Mouse (Mus musculus): ENCODE measurements around the gene Dnah8. TPM values are rescaled to one million over a fixed set of nuclear protein-coding genes. Genes with fewer than 3 reads are reported as not detected.
A peak's percentile ranks its signal among the peaks of the same experiment; 100 is the strongest.

The Dnah8 gene
- polyA plus RNA-seq, 1 experiment: 0.50 TPM

DNA sequence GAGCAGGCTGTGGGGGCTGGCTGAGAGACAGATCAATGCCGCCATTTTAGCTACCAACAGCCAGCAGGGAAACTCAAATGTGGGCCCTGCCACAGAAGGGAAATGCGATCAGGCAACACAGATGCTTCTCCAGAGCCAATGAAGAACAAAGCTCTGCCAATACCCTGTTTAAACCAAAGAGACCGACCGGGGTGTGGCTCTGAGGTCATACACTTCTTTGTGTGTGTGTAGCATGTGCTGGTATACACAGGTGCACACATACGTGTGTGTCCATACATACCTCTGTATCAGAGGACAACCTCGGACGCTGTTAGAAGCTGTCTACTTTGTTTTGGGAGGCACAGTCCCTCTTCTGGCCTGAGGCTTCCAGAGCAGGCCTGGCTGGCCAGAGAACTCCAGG, 16.8 kb upstream of the Dnah8 start:
- Histone ChIP-seq H3K4me3 (ENCODE audit: insufficient read depth, low read length) (no peak overlapping the region), H3K4me1 (ENCODE audit: control insufficient read depth, insufficient read depth, low read length) (peaks cover 9% of the 10 kb centered on the region), H3K27ac (ENCODE audit: insufficient read depth, low read length) (no peak overlapping the region)
- TF ChIP-seq POLR2A (IDR thresholded peaks at IDR 0.05; ENCODE audit: extremely low read depth, insufficient read depth, low read length) (no peak), CTCF (IDR thresholded peaks at IDR 0.05; ENCODE audit: extremely low read depth, insufficient read depth, low read length) (no peak)

DNA sequence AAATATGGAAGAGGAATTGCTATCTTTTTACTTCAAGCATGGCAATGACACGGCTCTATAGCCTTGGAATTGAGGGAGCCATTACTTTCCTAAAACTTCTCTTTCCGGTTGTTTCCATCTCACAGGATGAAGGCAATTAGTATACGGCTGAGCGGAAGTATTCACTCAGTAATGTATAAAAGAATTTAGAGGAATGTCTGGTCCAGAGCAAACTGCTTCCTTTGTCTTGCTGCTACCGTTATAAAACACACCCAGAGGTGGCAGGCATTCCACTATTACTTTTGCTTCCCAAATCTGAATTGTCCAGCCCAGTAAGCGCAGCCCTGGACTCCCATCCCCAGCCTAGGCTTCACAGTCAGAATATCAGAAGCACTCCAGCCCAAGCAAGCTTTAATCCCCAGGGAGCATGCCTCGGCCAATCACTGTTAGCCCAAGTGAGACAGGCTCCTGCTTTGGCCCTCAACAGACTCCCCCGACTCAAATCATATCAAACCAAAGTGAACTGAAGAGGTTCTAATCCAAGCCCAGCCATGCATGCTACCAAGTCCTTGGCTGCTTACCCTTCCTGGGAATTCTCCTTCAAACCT, 16.2 kb upstream of the Dnah8 start:
- no peak for TF ChIP-seq POLR2A (IDR thresholded peaks at IDR 0.05; ENCODE audit: extremely low read depth, insufficient read depth, low read length)
- no peak for TF ChIP-seq CTCF (IDR thresholded peaks at IDR 0.05; ENCODE audit: extremely low read depth, insufficient read depth, low read length)
- Histone ChIP-seq H3K27ac (ENCODE audit: insufficient read depth, low read length) (no peak overlapping the region), H3K4me3 (ENCODE audit: insufficient read depth, low read length) (no peak overlapping the region), H3K4me1 (ENCODE audit: control insufficient read depth, insufficient read depth, low read length) (peaks cover 9% of the 10 kb centered on the region)

DNA sequence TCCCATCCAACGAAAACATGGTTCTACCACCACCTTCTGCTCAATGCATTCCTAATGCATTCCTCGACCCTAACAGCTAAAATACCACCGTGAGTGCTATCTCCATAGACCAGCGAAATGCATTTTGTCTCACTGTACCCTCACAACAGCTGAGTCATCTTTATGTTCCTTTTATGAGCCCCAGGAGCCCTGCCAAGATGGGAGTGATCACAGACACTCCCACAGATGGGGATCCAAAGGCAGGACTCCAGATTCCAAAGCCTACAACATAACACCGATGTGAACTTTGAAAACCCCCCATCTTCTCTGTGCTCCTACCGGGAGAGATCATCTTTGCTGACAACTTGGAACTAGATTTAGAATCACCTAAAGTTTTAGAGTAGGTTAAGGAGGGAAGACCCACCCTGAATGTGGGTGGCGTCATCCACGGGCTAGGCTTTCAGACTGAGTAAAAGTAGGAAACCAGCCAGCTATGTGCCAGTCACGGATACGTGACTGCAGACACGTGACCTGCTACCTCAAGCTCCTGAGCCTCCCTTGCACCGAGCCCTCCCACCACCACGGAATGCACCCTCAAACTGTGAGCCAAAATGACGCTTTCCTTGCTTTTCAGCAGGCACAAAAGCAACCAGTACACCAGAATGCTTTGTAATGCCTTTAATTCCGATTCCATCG, 14.7 kb upstream of the Dnah8 start:
- Histone ChIP-seq H3K4me1 (ENCODE audit: control insufficient read depth, insufficient read depth, low read length) (peaks cover 9% of the 10 kb centered on the region), H3K4me3 (ENCODE audit: insufficient read depth, low read length) (no peak overlapping the region), H3K27ac (ENCODE audit: insufficient read depth, low read length) (no peak overlapping the region)
- TF ChIP-seq POLR2A (IDR thresholded peaks at IDR 0.05; ENCODE audit: extremely low read depth, insufficient read depth, low read length) (no peak), CTCF (IDR thresholded peaks at IDR 0.05; ENCODE audit: extremely low read depth, insufficient read depth, low read length) (no peak)

DNA sequence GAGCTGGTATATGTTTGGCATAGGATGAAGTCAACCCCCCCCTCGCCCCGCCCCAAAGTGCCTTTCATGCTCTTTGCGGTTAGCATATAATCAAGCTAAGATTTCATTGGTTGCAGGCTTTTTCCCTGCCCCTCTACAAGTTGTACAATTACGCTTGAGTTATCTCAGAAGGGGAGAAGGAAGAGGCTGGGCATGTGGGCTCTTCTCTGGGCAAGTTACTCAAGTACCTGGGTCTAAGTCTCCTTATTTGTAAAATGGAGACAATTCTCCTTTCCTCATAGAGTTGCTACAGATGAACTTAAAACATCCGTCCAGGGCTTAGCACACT, 14.2 kb upstream of the Dnah8 start:
- no peak for TF ChIP-seq POLR2A (IDR thresholded peaks at IDR 0.05; ENCODE audit: extremely low read depth, insufficient read depth, low read length)
- TF ChIP-seq CTCF (IDR thresholded peaks at IDR 0.05; ENCODE audit: extremely low read depth, insufficient read depth, low read length): no peak
- Histone ChIP-seq H3K4me3 (ENCODE audit: insufficient read depth, low read length) (no peak overlapping the region), H3K27ac (ENCODE audit: insufficient read depth, low read length) (no peak overlapping the region), H3K4me1 (ENCODE audit: control insufficient read depth, insufficient read depth, low read length) (peaks cover 9% of the 10 kb centered on the region)

DNA sequence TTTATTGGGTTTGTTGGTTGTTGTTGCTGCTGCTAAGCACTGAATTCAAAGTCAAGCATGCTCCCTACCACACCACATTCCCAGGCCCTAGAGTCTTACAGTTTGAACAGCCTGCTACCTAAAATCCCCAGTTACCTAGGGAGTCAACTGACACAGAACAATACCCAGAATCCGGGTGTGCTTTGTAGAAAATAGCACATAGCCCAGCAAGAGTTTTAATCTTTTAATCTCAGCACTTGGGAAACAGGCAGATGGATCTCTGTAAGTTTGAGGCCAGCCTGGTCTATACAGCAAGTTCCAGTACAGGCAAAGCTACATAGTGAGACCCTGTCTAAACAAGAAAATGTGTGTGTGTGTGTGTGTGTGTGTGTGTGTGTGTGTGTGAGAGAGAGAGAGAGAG, 13.4 kb upstream of the Dnah8 start:
- peaks cover 9% of the 10 kb centered on the region for H3K4me1 ChIP-seq (ENCODE audit: control insufficient read depth, insufficient read depth, low read length)
- no peak overlapping the region for H3K4me3 ChIP-seq (ENCODE audit: insufficient read depth, low read length)
- H3K27ac ChIP-seq (ENCODE audit: insufficient read depth, low read length): no peak overlapping the region
- TF ChIP-seq POLR2A (IDR thresholded peaks at IDR 0.05; ENCODE audit: extremely low read depth, insufficient read depth, low read length) (no peak), CTCF (IDR thresholded peaks at IDR 0.05; ENCODE audit: extremely low read depth, insufficient read depth, low read length) (no peak)

DNA sequence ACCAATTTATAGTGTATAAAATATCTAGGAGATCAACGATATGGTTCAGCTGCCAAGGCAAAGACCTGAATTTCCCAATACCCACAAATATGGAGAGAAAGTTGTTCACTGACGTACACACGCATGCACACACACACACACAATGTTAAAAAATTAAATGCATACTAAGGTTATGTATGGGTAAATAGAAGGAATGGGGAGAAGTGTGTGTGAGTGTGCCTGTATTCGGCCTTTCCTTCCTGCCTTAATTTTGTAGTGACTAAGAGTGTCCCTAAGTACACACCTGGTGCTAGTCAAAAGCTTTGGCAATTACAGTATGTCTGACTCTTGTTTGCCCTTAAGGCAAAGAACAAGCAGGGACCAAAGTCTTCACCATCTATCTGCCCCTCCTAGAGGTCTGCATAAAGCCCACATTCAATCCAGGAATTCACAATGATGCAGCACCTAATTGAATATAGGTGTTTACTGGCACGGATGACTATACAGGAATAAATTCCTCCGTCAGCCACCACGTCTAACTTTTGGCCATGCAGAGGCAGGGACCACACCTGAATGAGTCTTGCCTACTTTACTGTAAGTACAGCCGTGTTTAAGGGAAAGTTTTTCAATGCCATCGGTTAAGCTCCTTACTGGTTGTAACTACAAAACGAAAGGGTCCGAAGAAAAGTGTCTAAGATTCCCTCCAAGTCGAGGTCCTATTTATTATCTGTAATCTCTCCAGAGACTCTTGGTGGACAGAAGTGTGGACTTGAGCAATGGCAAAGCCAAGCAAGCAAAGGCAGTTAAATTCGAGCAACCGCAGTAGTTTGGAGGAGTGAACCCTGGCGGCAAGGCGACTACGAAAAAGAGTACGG, 12.7 kb upstream of the Dnah8 start:
- Histone ChIP-seq H3K4me1 (ENCODE audit: control insufficient read depth, insufficient read depth, low read length) (peaks cover 9% of the 10 kb centered on the region), H3K4me3 (ENCODE audit: insufficient read depth, low read length) (peak overlapping the region; percentile 57), H3K27ac (ENCODE audit: insufficient read depth, low read length) (no peak overlapping the region)
- no peak for TF ChIP-seq POLR2A (IDR thresholded peaks at IDR 0.05; ENCODE audit: extremely low read depth, insufficient read depth, low read length)
- no peak for TF ChIP-seq CTCF (IDR thresholded peaks at IDR 0.05; ENCODE audit: extremely low read depth, insufficient read depth, low read length)

DNA sequence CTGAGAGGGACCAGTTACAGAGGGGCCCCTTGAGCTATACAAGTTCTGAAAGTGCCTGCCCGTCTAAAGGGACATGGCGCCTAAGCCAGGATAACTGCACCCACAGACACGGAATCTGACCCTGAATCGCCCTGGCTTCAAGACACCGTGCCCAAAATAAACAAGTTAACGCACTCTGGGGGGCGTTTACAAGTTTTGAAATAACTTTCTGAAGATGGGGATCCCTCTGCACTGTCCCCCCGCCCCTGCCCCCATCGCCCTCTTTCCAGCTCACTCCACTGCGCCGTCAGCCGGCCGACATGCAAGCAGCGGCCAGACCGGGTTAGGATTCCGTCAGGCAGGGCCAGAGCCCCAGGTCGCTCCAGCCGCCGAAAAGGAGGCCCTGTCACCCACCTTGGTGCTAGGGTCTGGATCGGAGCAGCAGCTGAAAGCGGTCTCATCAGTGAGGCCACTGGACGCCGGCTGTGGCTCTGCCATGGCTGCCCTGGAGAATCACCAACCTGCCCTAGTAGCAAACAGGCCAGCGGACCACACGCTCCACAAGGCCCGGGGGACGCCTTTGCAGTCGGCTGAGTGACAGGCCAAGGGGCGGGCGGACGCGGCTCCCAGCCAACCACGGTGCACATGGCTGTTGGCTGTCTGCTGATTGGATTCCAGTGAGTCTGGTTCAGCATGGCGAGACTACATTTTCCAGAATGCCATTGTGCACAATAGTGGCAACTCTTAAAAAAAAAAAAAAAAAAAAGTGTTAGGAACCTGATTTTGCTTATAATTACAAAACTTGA, 11.9 kb upstream of the Dnah8 start:
- H3K4me1 ChIP-seq (ENCODE audit: control insufficient read depth, insufficient read depth, low read length): peaks cover 9% of the 10 kb centered on the region
- TF ChIP-seq POLR2A (IDR thresholded peaks at IDR 0.05; ENCODE audit: extremely low read depth, insufficient read depth, low read length): peak; percentile 40; the same call in 1 of the 2 replicates
- no peak for TF ChIP-seq CTCF (IDR thresholded peaks at IDR 0.05; ENCODE audit: extremely low read depth, insufficient read depth, low read length)

DNA sequence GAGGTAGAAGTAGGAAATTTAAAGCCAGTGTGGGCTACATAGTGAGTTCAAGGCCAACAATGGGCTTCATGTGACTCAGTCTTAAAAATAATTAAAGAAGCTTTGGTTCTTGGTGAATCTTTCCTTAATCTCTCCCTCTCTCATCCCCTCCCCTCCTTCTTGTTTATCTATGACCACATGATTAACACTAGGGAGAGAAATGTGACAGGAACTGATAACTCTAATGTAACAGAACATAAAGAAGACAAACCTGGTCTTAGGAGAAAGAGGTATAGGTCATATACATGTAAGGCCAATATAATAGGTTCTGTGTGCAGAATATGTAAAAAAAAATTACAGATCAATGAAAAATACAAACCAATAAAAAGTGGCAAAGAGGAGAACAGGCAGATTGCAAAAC, 10.8 kb upstream of the Dnah8 start:
- H3K4me1 ChIP-seq (ENCODE audit: control insufficient read depth, insufficient read depth, low read length): peaks cover 9% of the 10 kb centered on the region
- no peak overlapping the region for H3K4me3 ChIP-seq (ENCODE audit: insufficient read depth, low read length)
- TF ChIP-seq CTCF (IDR thresholded peaks at IDR 0.05; ENCODE audit: extremely low read depth, insufficient read depth, low read length): no peak
- no peak for TF ChIP-seq POLR2A (IDR thresholded peaks at IDR 0.05; ENCODE audit: extremely low read depth, insufficient read depth, low read length)
- no peak overlapping the region for H3K27ac ChIP-seq (ENCODE audit: insufficient read depth, low read length)

More for the DNA sequence above, 11.9 kb upstream of the Dnah8 start:
- peak overlapping the region; percentile 57 for H3K4me3 ChIP-seq (ENCODE audit: insufficient read depth, low read length)
- 0 out of 2 replicates have a peak overlapping the region, but pooled peaks have one; percentile 40 for H3K27ac ChIP-seq (ENCODE audit: insufficient read depth, low read length)

DNA sequence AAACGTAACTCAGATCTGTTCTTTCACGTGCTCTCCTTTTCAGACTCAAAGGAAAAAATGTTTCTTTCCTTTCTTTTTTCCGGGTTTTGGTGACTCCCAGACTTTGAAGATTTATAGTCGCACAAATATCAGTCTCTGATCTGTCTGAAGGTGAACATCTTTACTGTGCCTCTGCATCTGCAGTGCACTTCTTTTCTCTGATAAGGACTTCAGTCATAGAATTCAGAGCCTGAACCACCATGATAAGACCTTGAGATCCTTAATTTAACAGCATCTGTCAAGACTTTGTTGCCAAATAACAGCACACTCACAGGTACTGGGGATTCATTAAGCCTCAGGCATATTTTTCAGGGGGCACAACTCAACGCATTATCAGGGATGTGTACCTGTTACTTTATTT, 8.0 kb upstream of the Dnah8 start:
- Histone ChIP-seq H3K27ac (ENCODE audit: insufficient read depth, low read length) (no peak overlapping the region), H3K4me1 (ENCODE audit: control insufficient read depth, insufficient read depth, low read length) (peaks cover 3% of the 10 kb centered on the region; the same call in 1 of the 2 replicates), H3K4me3 (ENCODE audit: insufficient read depth, low read length) (no peak overlapping the region)
- no peak for TF ChIP-seq POLR2A (IDR thresholded peaks at IDR 0.05; ENCODE audit: extremely low read depth, insufficient read depth, low read length)
- TF ChIP-seq CTCF (IDR thresholded peaks at IDR 0.05; ENCODE audit: extremely low read depth, insufficient read depth, low read length): no peak
